Mouse (Mus musculus) urinary bladder, postnatal 4 days (tissue): ENCODE results near the gene A930018P22Rik.
"Not testable (repeated sequence)": the region's sequence is repeated elsewhere in the genome, so short reads cannot be mapped to it uniquely, and the experiment has no call there.

ENCODE experiments used
- DNase-seq, 2 experiments: peaks; one replicate each; pipeline ENCODE4 v3.0.0; 2021 to 2022; ENCODE audit warnings: low spot score in 2 of 2

The A930018P22Rik gene

GRCm38 (mm10) chr2:104122505-104123378, at the start of gene A930018P22Rik:
TSS of gene A930018P22Rik (plus strand) at chr2:104122769.
- DNase-seq, result peak; percentile 87 to 88

- not testable (repeated sequence) for DNase-seq
These were observed 44.3 kb upstream of the A930018P22Rik start for GRCm38 (mm10) chr2:104078285-104078684.

- DNase-seq, result not testable (repeated sequence)
These were observed 41.0 kb upstream of the A930018P22Rik start for GRCm38 (mm10) chr2:104081436-104082050.

- DNase-seq, result no peak
These were observed 40.1 kb upstream of the A930018P22Rik start for GRCm38 (mm10) chr2:104082474-104082873.

GRCm38 (mm10) chr2:104084027-104084426, 38.5 kb upstream of the A930018P22Rik start:
- DNase-seq, result not testable (repeated sequence)

GRCm38 (mm10) chr2:104087562-104087961, 35.0 kb upstream of the A930018P22Rik start:
- not testable (repeated sequence) for DNase-seq

GRCm38 (mm10) chr2:104093305-104093704, 29.3 kb upstream of the A930018P22Rik start:
- no peak for DNase-seq

- peak; percentile 65 to 77 for DNase-seq
These were observed 26.8 kb upstream of the A930018P22Rik start, which contains the start of gene Cd59a for GRCm38 (mm10) chr2:104095741-104096213. TSS of gene Cd59a (plus strand) at chr2:104095801.

GRCm38 (mm10) chr2:104096256-104096655, 26.3 kb upstream of the A930018P22Rik start:
- DNase-seq, result no peak

GRCm38 (mm10) chr2:104096796-104097195, 25.8 kb upstream of the A930018P22Rik start:
- DNase-seq, result not testable (repeated sequence)

- not testable (repeated sequence) for DNase-seq
These were observed 25.2 kb upstream of the A930018P22Rik start for GRCm38 (mm10) chr2:104097396-104097795.

- DNase-seq, result no peak
These were observed 23.9 kb upstream of the A930018P22Rik start for GRCm38 (mm10) chr2:104098529-104099230.

GRCm38 (mm10) chr2:104099231-104099585, 23.4 kb upstream of the A930018P22Rik start:
- DNase-seq, result no peak

GRCm38 (mm10) chr2:104099946-104100345, 22.6 kb upstream of the A930018P22Rik start:
- DNase-seq, result no peak

- no peak for DNase-seq
These were observed 17.8 kb upstream of the A930018P22Rik start for GRCm38 (mm10) chr2:104104800-104105199.

- DNase-seq, result not testable (repeated sequence)
These were observed 13.5 kb upstream of the A930018P22Rik start for GRCm38 (mm10) chr2:104109021-104109420.

GRCm38 (mm10) chr2:104109528-104109927, 13.0 kb upstream of the A930018P22Rik start:
- no peak for DNase-seq

- DNase-seq, result no peak
These were observed 12.5 kb upstream of the A930018P22Rik start for GRCm38 (mm10) chr2:104110031-104110430.

GRCm38 (mm10) chr2:104111170-104111797, 11.3 kb upstream of the A930018P22Rik start:
- not testable (repeated sequence) for DNase-seq

- DNase-seq, result not testable (repeated sequence)
These were observed 9.0 kb upstream of the A930018P22Rik start for GRCm38 (mm10) chr2:104113563-104113962.

GRCm38 (mm10) chr2:104114898-104115297, 7.7 kb upstream of the A930018P22Rik start:
- no peak for DNase-seq
